Mouse (Mus musculus) heart, postnatal 14 days (tissue): ENCODE measurements around the gene Amh. TPM values are rescaled to one million over a fixed set of nuclear protein-coding genes. Genes with fewer than 3 reads are reported as not detected.
A peak's percentile ranks its signal among the peaks of the same experiment; 100 is the strongest.

Experiments
- DNase-seq, 2 experiments: peaks; one replicate each; pipeline ENCODE4 v3.0.0; 2021 to 2022
- intact Hi-C: fragments of 180-260 bp; cut with DNase I; formaldehyde crosslinking; loops from one replicate; pipeline ENCODE4 v1.15.1; 2025
- microRNA-seq, 2 experiments: library from miRNA; unstranded; fragments of <30 nt; microRNA quantifications; one replicate each; pipeline ENCODE4 v1.2.0; 2021 to 2022
- total RNA-seq, 2 experiments: library from RNA; stranded (reverse); gene quantifications; 2 replicates each; pipeline ENCODE4 v1.2.3; 2021

Gene Amh
- total RNA-seq, 2 experiments from 2014 or later, result 0.56 to 0.65 TPM

- DNase-seq, result no peak
- intact Hi-C loops, result no loop called here
Measured at GRCm38 (mm10) chr10:80845055-80845693, 40.1 kb downstream of the Amh start.

GRCm38 (mm10) chr10:80845732-80846131, 40.7 kb downstream of the Amh start:
- DNase-seq, result no peak
- intact Hi-C loops, result no loop called here

- peak in 1 of 2 experiments; percentile 50 for DNase-seq
- intact Hi-C loops, result no loop called here
Measured at GRCm38 (mm10) chr10:80848571-80848970, 43.5 kb downstream of the Amh start.

- intact Hi-C loops, result loop anchor here (2.0 kb wide), 1 partner anchor 22 kb away; no protein-coding TSS in a partner anchor
Measured at GRCm38 (mm10) chr10:80854913-80855748, 50.1 kb downstream of the Amh start, which contains the start of the genes Lsm7 and Sppl2b. TSS of gene Lsm7 (minus strand) at chr10:80855209. TSS of gene Sppl2b (plus strand) at chr10:80855275.

GRCm38 (mm10) chr10:80855749-80856073, 50.7 kb downstream of the Amh start:
- peak in 1 of 2 experiments; percentile 18 for DNase-seq
- intact Hi-C loops, result loop anchor here (2.0 kb wide), 1 partner anchor 23 kb away; no protein-coding TSS in a partner anchor

More at GRCm38 (mm10) chr10:80854913-80855748, 50.1 kb downstream of the Amh start, which contains the start of the genes Lsm7 and Sppl2b:
- peak; percentile 99 to 100 for DNase-seq

GRCm38 (mm10) chr10:80856267-80856666, 51.2 kb downstream of the Amh start:
- intact Hi-C loops, result no loop called here
- peak in 1 of 2 experiments; percentile 25 for DNase-seq

- intact Hi-C loops, result no loop called here
- no peak for DNase-seq
Measured at GRCm38 (mm10) chr10:80856908-80857307, 51.9 kb downstream of the Amh start.

Small RNAs within 50 kb of the gene (microRNA-seq; reads per million reads assigned to microRNA genes)
- 3.2 to 5.9 reads per million in 2 experiments for gene Mir1982

Other genes starting within 250 kb of the Amh start
- gene Rexo1, start 243.7 kb upstream of the Amh start, total RNA-seq, result 10 to 100 TPM; 14.2 to 18.1 TPM
- 1 to 10 TPM; 4.5 to 4.7 TPM for gene Klf16, start 227.9 kb upstream of the Amh start, total RNA-seq
- gene Abhd17a, start 214.9 kb upstream of the Amh start, total RNA-seq, result 10 to 100 TPM; 73.0 to 75.1 TPM
- 10 to 100 TPM; 19.8 to 23.5 TPM for gene Scamp4, start 202.4 kb upstream of the Amh start, total RNA-seq
- 1 to 10 TPM; 1.6 to 1.8 TPM for gene Adat3, start 202.4 kb upstream of the Amh start, total RNA-seq
- gene Gm49322, start 199.2 kb upstream of the Amh start, total RNA-seq, result under 1 TPM; 0.55 to 0.71 TPM
- gene Csnk1g2, start 182.4 kb upstream of the Amh start, total RNA-seq, result 100 to 1,000 TPM; 123 to 131 TPM
- 10 to 100 TPM; 40.6 to 41.9 TPM for gene Btbd2, start 148.2 kb upstream of the Amh start, total RNA-seq
- gene Mknk2, start 127.1 kb upstream of the Amh start, total RNA-seq, result 100 to 1,000 TPM; 166 to 169 TPM
- 10 to 100 TPM in 1 of 2 experiments, 1 to 10 TPM in 1; 7.0 to 11.4 TPM for gene Mob3a, start 103.3 kb upstream of the Amh start, total RNA-seq
- 1 to 10 TPM; 4.5 to 4.9 TPM for gene Izumo4, start 103.1 kb upstream of the Amh start, total RNA-seq
- gene Ap3d1, start 63.0 kb upstream of the Amh start, total RNA-seq, result 10 to 100 TPM; 44.6 to 47.8 TPM
- 10 to 100 TPM; 55.1 to 56.3 TPM for gene Dot1l, start 50.0 kb upstream of the Amh start, total RNA-seq
- 10 to 100 TPM; 27.0 to 31.6 TPM for gene Sf3a2, start 7.0 kb upstream of the Amh start, total RNA-seq
- gene Plekhj1, start 6.6 kb upstream of the Amh start, total RNA-seq, result 10 to 100 TPM; 35.7 to 36.3 TPM
- gene Jsrp1, start 8.3 kb downstream of the Amh start, total RNA-seq, result not detected
- 100 to 1,000 TPM; 893 to 962 TPM for gene Oaz1, start 21.4 kb downstream of the Amh start, total RNA-seq
- gene Lingo3, start 38.8 kb downstream of the Amh start, total RNA-seq, result 1 to 10 TPM; 4.2 to 5.7 TPM
- gene Lsm7, start 50.0 kb downstream of the Amh start, total RNA-seq, result 10 to 100 TPM; 21.3 to 28.3 TPM
- 10 to 100 TPM; 26.6 to 28.5 TPM for gene Sppl2b, start 50.0 kb downstream of the Amh start, total RNA-seq
- not detected for gene Tmprss9, start 66.6 kb downstream of the Amh start, total RNA-seq
- gene Timm13, start 95.7 kb downstream of the Amh start, total RNA-seq, result 100 to 1,000 TPM; 145 to 161 TPM
- gene Lmnb2, start 113.0 kb downstream of the Amh start, total RNA-seq, result 1 to 10 TPM; 5.1 to 7.0 TPM
- 10 to 100 TPM; 13.6 to 17.2 TPM for gene Gadd45b, start 124.8 kb downstream of the Amh start, total RNA-seq
- gene Gng7, start 209.7 kb downstream of the Amh start, total RNA-seq, result under 1 TPM; 0.27 to 0.31 TPM
- gene Diras1, start 220.4 kb downstream of the Amh start, total RNA-seq, result under 1 TPM in 1 of 2 experiments, not detected in 1; 0.10 TPM
- 10 to 100 TPM; 13.6 to 14.8 TPM for gene Slc39a3, start 232.2 kb downstream of the Amh start, total RNA-seq